Mouse (Mus musculus) CH12.LX (cell line): ENCODE results near the gene Retreg3. TPM values are rescaled to one million over a fixed set of nuclear protein-coding genes. Genes with fewer than 3 reads are reported as not detected.

Experiments
- DNase-seq: peaks from one replicate; pipeline ENCODE4 v3.0.0-alpha.2; 2013; ENCODE audit errors: extremely low read depth
- H3K27ac ChIP-seq: 2 replicates; pipeline ENCODE4 v1.5.1; 2012; ENCODE audit warnings: low read depth, mild to moderate bottlenecking, control low read depth, moderate library complexity; ENCODE audit not compliant: insufficient read depth
- H3K27me3 ChIP-seq: replicated peaks from 2 replicates; pipeline ENCODE3; 2012; ENCODE audit warnings: inconsistent platforms
- H3K36me3 ChIP-seq, 2 experiments: replicated peaks in 1 of 2; 2 replicates each; pipeline versions ENCODE3 to v1.6.1; 2012; ENCODE audit warnings: inconsistent platforms in 1 of 2, low read length in 1 of 2, mild to moderate bottlenecking in 1 of 2, mixed read lengths in 1 of 2, moderate library complexity in 1 of 2; ENCODE audit not compliant: control insufficient read depth in 1 of 2, insufficient read depth in 1 of 2
- H3K4me1 ChIP-seq, 2 experiments: 2 replicates each; pipeline ENCODE4 v1.6.1; 2012; ENCODE audit warnings: inconsistent platforms in 1 of 2, moderate library complexity in 1 of 2; ENCODE audit not compliant: insufficient read depth in 2 of 2, control insufficient read depth in 1 of 2
- H3K4me2 ChIP-seq: 2 replicates; pipeline ENCODE4 v1.6.1; 2012; ENCODE audit warnings: low read depth, mild to moderate bottlenecking, control low read depth; ENCODE audit not compliant: poor library complexity, insufficient read depth, severe bottlenecking
- H3K4me3 ChIP-seq, 3 experiments: fragments of 150-350 bp in 1 of 3; sonication (generic) in 1 of 3; replicated peaks in 1 of 3; 2 replicates each; pipeline versions ENCODE3 to v1.5.1; 2011 to 2012; ENCODE audit warnings: low read depth in 2 of 3, low read length in 2 of 3, mild to moderate bottlenecking in 2 of 3, moderate library complexity in 2 of 3, control low read depth in 1 of 3, improper control_type of control experiment in 1 of 3, inconsistent platforms in 1 of 3, mixed read lengths in 1 of 3; ENCODE audit not compliant: poor library complexity in 1 of 3
- H3K79me2 ChIP-seq: replicated peaks from 2 replicates; pipeline ENCODE4 v1.6.1; 2012; ENCODE audit warnings: mild to moderate bottlenecking, moderate library complexity; ENCODE audit not compliant: control insufficient read depth, poor library complexity, insufficient read depth, severe bottlenecking; ENCODE audit errors: extremely low read depth
- H3K9ac ChIP-seq: 2 replicates; pipeline ENCODE4 v1.6.1; 2012; ENCODE audit warnings: low read depth, mild to moderate bottlenecking, control low read depth, moderate library complexity; ENCODE audit not compliant: insufficient read depth
- H3K9me3 ChIP-seq: replicated peaks from 2 replicates; pipeline ENCODE3; 2012; ENCODE audit warnings: low read length, inconsistent platforms, mixed read lengths
- CHD2 ChIP-seq: IDR thresholded peaks from 2 replicates; pipeline ENCODE4 v1.6.1; 2011; ENCODE audit warnings: low read length, improper control_type of control experiment
- CTCF ChIP-seq, 2 experiments: IDR thresholded peaks in 1 of 2; conservative IDR thresholded peaks in 1 of 2; 2 replicates each; pipeline ENCODE4 v1.5.1; 2011 to 2012; ENCODE audit warnings: low read depth in 2 of 2, low read length in 2 of 2, improper control_type of control experiment in 1 of 2, inconsistent platforms in 1 of 2, mild to moderate bottlenecking in 1 of 2, moderate library complexity in 1 of 2
- E2F4 ChIP-seq: IDR thresholded peaks from 2 replicates; pipeline ENCODE4 v1.6.1; 2011; ENCODE audit warnings: low read depth, low read length, improper control_type of control experiment; ENCODE audit not compliant: insufficient replicate concordance
- GABPA ChIP-seq: IDR thresholded peaks from 2 replicates; pipeline ENCODE4 v1.6.1; 2012; ENCODE audit warnings: low read depth, low read length, improper control_type of control experiment, inconsistent platforms; ENCODE audit not compliant: insufficient replicate concordance
- JUN ChIP-seq: IDR thresholded peaks from 2 replicates; pipeline ENCODE4 v1.6.1; 2011; ENCODE audit warnings: low read depth, mild to moderate bottlenecking, low read length, improper control_type of control experiment, moderate library complexity; ENCODE audit not compliant: insufficient read depth
- KAT2A ChIP-seq: IDR thresholded peaks from 2 replicates; pipeline ENCODE4 v1.6.1; 2012; ENCODE audit warnings: low read length, improper control_type of control experiment, inconsistent platforms; ENCODE audit not compliant: insufficient replicate concordance
- MAFK ChIP-seq: IDR thresholded peaks from 2 replicates; pipeline ENCODE4 v1.6.1; 2011; ENCODE audit warnings: low read length, improper control_type of control experiment; ENCODE audit not compliant: insufficient replicate concordance
- MXI1 ChIP-seq: IDR thresholded peaks from 2 replicates; pipeline ENCODE4 v1.6.1; 2011; ENCODE audit warnings: mild to moderate bottlenecking, low read depth, low read length, improper control_type of control experiment
- POLR2AphosphoS2 ChIP-seq: IDR thresholded peaks from 2 replicates; pipeline ENCODE4 v1.6.1; 2011; ENCODE audit warnings: low read depth, low read length, improper control_type of control experiment
- RCOR1 ChIP-seq: conservative IDR thresholded peaks from 2 replicates; pipeline ENCODE4 v1.6.1; 2012; ENCODE audit warnings: low read depth, mild to moderate bottlenecking, inconsistent platforms, low read length, improper control_type of control experiment
- TBP ChIP-seq: conservative IDR thresholded peaks from 2 replicates; pipeline ENCODE4 v1.6.1; 2011; ENCODE audit warnings: low read depth, low read length, improper control_type of control experiment
- TCF12 ChIP-seq: IDR thresholded peaks from 2 replicates; pipeline ENCODE4 v1.6.1; 2014; ENCODE audit warnings: low read depth, mild to moderate bottlenecking, inconsistent platforms, low read length, improper control_type of control experiment
- UBTF ChIP-seq: IDR thresholded peaks from 2 replicates; pipeline ENCODE4 v1.6.1; 2012; ENCODE audit warnings: low read depth, mild to moderate bottlenecking, inconsistent platforms, low read length, improper control_type of control experiment, moderate library complexity
- ZKSCAN1 ChIP-seq: IDR thresholded peaks from 2 replicates; pipeline ENCODE4 v1.6.1; 2012; ENCODE audit warnings: low read depth, inconsistent platforms, low read length, improper control_type of control experiment, borderline replicate concordance
- ZNF384 ChIP-seq: IDR thresholded peaks from 2 replicates; pipeline ENCODE4 v1.6.1; 2012; ENCODE audit warnings: low read depth, low read length, improper control_type of control experiment, inconsistent platforms
- dilution Hi-C: fragments of 300-500 bp; cut with MboI; formaldehyde crosslinking; loops from 2 replicates; pipeline ENCODE4 v1.14.3; 2020; ENCODE audit warnings: low sequenced_read_pairs; ENCODE audit not compliant: extremely low pct_unique_long_range_greater_than_20kb, extremely low pct_ligation_motif_present
- in situ Hi-C: fragments of 300-500 bp; cut with MboI; formaldehyde crosslinking; loops from 3 replicates; pipeline ENCODE4 v1.14.3; 2019; ENCODE audit warnings: low sequenced_read_pairs, low pct_ligation_motif_present, low pct_unique_long_range_greater_than_20kb, mixed read lengths
- polyA plus RNA-seq: library from polyadenylated mRNA; unstranded; fragments of >175 nt; gene quantifications from 2 replicates; pipeline ENCODE4 v1.2.1, GENCODE M21; 2012; ENCODE audit warnings: low read depth; ENCODE audit not compliant: insufficient read length
- total RNA-seq, 2 experiments: library from RNA; depleted of rRNA; stranded (reverse); fragments of 300-350 nt in 1 of 2; fragments of >200 nt in 1 of 2; gene quantifications; 2 replicates each; pipeline ENCODE4 v1.2.3; 2012 to 2014

Retreg3 gene
- total and polyA plus RNA-seq, 3 experiments: 48.2 to 55.9 (median 54.3) TPM

GRCm38 (mm10) chr11:101119761-101120544 lies at the start of gene Retreg3, which contains the start of gene Tubg1 (continued):
- 0 out of 2 replicates have a peak, but pooled peaks have one; percentile 64 for TF ChIP-seq RCOR1

GRCm38 (mm10) chr11:101168301-101168980 lies 48.7 kb upstream of the Retreg3 start:
- Histone ChIP-seq H3K4me2 (no peak overlapping the region), H3K9ac (0 out of 2 replicates have a peak overlapping the region, but pooled peaks have one; percentile 68), H3K4me1 (peaks cover 3 to 39% of the 10 kb centered on the region in 2 experiments; a peak in 3 of 4 replicates), H3K27ac (no peak overlapping the region), H3K4me3 (no peak overlapping the region), H3K36me3 (peaks cover 39 to 46% of the 10 kb centered on the region in 2 experiments), H3K79me2 (peaks cover 10% of the 10 kb centered on the region; the same call in 1 of the 2 replicates), H3K27me3 (peaks cover 9% of the 10 kb centered on the region), H3K9me3 (no peaks in the 10 kb centered on the region)
- dilution Hi-C loops: no loop called here
- in situ Hi-C loops: no loop called here
- DNase-seq: no peak
- TF ChIP-seq ZKSCAN1: no peak
- TF ChIP-seq JUN: no peak
- TF ChIP-seq MXI1: no peak

DNA sequence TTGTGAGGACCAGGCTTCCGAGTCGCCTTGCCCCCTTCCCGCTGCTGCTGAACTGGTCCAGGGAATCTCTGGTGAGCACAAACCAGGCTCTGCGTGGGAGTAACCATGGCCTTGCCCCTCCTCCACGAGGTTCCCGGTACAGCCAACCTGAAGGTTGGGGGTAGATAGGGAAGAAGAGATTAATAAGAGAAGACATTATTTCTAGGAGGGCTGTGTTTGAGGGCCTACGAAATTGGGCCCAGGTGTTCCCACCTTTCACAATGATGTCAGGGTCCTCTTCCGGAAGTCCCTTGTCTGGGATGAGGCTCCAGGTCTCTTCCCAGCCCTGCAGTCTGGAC lies 48.2 kb upstream of the Retreg3 start:
- H3K4me1 ChIP-seq: peaks cover under 1 to 34% of the 10 kb centered on the region in 2 experiments; a peak in 3 of 4 replicates
- no peak overlapping the region for H3K4me3 ChIP-seq
- peaks cover 44 to 51% of the 10 kb centered on the region in 2 experiments for H3K36me3 ChIP-seq
- no peak overlapping the region for H3K9ac ChIP-seq
- in situ Hi-C loops (no loop called here), dilution Hi-C loops (no loop called here)
- TF ChIP-seq E2F4: no peak
- TF ChIP-seq CTCF (conservative IDR thresholded peaks at IDR 0.05 in 1 of 2, IDR thresholded peaks at IDR 0.05 in 1 of 2; ENCODE audit: low read depth in 2 of 2, low read length in 2 of 2): no peak
- TF ChIP-seq POLR2AphosphoS2: no peak
- TF ChIP-seq UBTF: no peak
- TF ChIP-seq GABPA: no peak
- no peak for TF ChIP-seq TCF12
- no peak for TF ChIP-seq KAT2A
- TF ChIP-seq ZNF384: no peak
- TF ChIP-seq TBP: no peak
- TF ChIP-seq CHD2: no peak
- no peak for TF ChIP-seq MAFK
- H3K9me3 ChIP-seq: no peaks in the 10 kb centered on the region
- peaks cover 9% of the 10 kb centered on the region for H3K27me3 ChIP-seq
- peaks cover 10% of the 10 kb centered on the region; the same call in 1 of the 2 replicates for H3K79me2 ChIP-seq
- no peak overlapping the region for H3K27ac ChIP-seq
- no peak for DNase-seq
- no peak overlapping the region for H3K4me2 ChIP-seq
